Mouse (Mus musculus): Measurements from ENCODE around the gene Klrc3. TPM values are rescaled to one million over a fixed set of nuclear protein-coding genes. Genes with fewer than 3 reads are reported as not detected.
"Not testable (repeated sequence)": the region's sequence is repeated elsewhere in the genome, so short reads cannot be mapped to it uniquely, and the experiment has no call there.

The Klrc3 gene
- total RNA-seq (2021): not detected
- long read RNA-seq, experiment 1: 0 reads
- long read RNA-seq, experiment 2: 0 reads

GRCm38 (mm10) chr6:129643237-129643636, at the start of gene Klrc3:
Gene Klrc3, minus strand, starts transcription at chr6:129643337.
- DNase-seq (ENCODE audit: low spot score in 2 of 2): not testable (repeated sequence)

GRCm38 (mm10) chr6:129691436-129691835, 48.3 kb upstream of the Klrc3 start:
- not testable (repeated sequence) for DNase-seq (ENCODE audit: low spot score in 2 of 2)

GRCm38 (mm10) chr6:129680379-129680778, 37.2 kb upstream of the Klrc3 start:
- DNase-seq (ENCODE audit: low spot score in 2 of 2): no peak

GRCm38 (mm10) chr6:129678873-129679272, 35.7 kb upstream of the Klrc3 start, which contains the start of gene Klrc1:
Gene Klrc1, minus strand, starts transcription at chr6:129678973.
- DNase-seq (ENCODE audit: low spot score in 2 of 2): no peak

- DNase-seq (ENCODE audit: low spot score in 2 of 2): not testable (repeated sequence)
These were observed 18.2 kb upstream of the Klrc3 start for GRCm38 (mm10) chr6:129661301-129661700.

GRCm38 (mm10) chr6:129660589-129660988, 17.5 kb upstream of the Klrc3 start, which contains the start of gene Klrc2:
Gene Klrc2, minus strand, starts transcription at chr6:129660689.
- not testable (repeated sequence) for DNase-seq (ENCODE audit: low spot score in 2 of 2)

- not testable (repeated sequence) for DNase-seq (ENCODE audit: low spot score in 2 of 2)
These were observed 917 bp upstream of the Klrc3 start for GRCm38 (mm10) chr6:129644054-129644453.

- DNase-seq (ENCODE audit: low spot score in 2 of 2): not testable (repeated sequence)
These were observed 12.1 kb downstream of the Klrc3 start for GRCm38 (mm10) chr6:129631046-129631445.

GRCm38 (mm10) chr6:129623735-129624134, 19.4 kb downstream of the Klrc3 start, which contains the start of gene Klrk1:
Gene Klrk1, minus strand, starts transcription at chr6:129623864.
- no peak for DNase-seq (ENCODE audit: low spot score in 2 of 2)

GRCm38 (mm10) chr6:129608372-129608771, 34.8 kb downstream of the Klrc3 start:
- no peak for DNase-seq (ENCODE audit: low spot score in 2 of 2)

GRCm38 (mm10) chr6:129591508-129591907, 51.6 kb downstream of the Klrc3 start, which contains the start of gene Klrd1:
Gene Klrd1, plus strand, starts transcription at chr6:129591782.
- DNase-seq (ENCODE audit: low spot score in 2 of 2): no peak

Small RNA genes within 50 kb of the gene (microRNA-seq; reads per million reads assigned to microRNA genes)
- gene Mir680-1: 0 reads per million in 2 experiments

Other genes starting within 250 kb of the Klrc3 start
- under 1 TPM in 1 of 2 experiments, not detected in 1; 0.23 TPM for gene Clec1b, start 246.0 kb downstream of the Klrc3 start, total RNA-seq (2021)
- gene Clec9a, start 234.5 kb downstream of the Klrc3 start, total RNA-seq (2021): not detected
- gene Clec1a, start 191.3 kb downstream of the Klrc3 start, total RNA-seq (2021): 1 to 10 TPM; 2.4 to 3.0 TPM
- not detected for gene Olr1, start 136.2 kb downstream of the Klrc3 start, total RNA-seq (2021)
- gene Tmem52b, start 130.8 kb downstream of the Klrc3 start, total RNA-seq (2021): not detected
- 100 to 1,000 TPM; 517 to 530 TPM for gene Gabarapl1, start 110.2 kb downstream of the Klrc3 start, total RNA-seq (2021)
- not detected for gene Klre1, start 65.4 kb downstream of the Klrc3 start, total RNA-seq (2021)
- gene Klrd1, start 51.6 kb downstream of the Klrc3 start, total RNA-seq (2021): not detected
- gene Klrk1, start 19.5 kb downstream of the Klrc3 start, total RNA-seq (2021): not detected
- gene Klrc2, start 17.4 kb upstream of the Klrc3 start, total RNA-seq (2021): not detected
- gene Klrc1, start 35.6 kb upstream of the Klrc3 start, total RNA-seq (2021): not detected
- gene Klri1, start 73.8 kb upstream of the Klrc3 start, total RNA-seq (2021): not detected
- gene Klri2, start 97.1 kb upstream of the Klrc3 start, total RNA-seq (2021): not detected
- gene Gm156, start 140.9 kb upstream of the Klrc3 start, total RNA-seq (2021): not detected
- not detected for gene Gm17631, start 219.3 kb upstream of the Klrc3 start, total RNA-seq (2021)
- gene Klra17, start 233.3 kb upstream of the Klrc3 start, total RNA-seq (2021): not detected

Measured in layer of hippocampus, postnatal 14 days (tissue).